Mouse (Mus musculus) small intestine, adult 2 months (tissue): ENCODE results near the gene Sap30bp.

Experiments used
- CTCF ChIP-seq: fragments of 200-500 bp; IDR thresholded peaks from 2 replicates; pipeline ENCODE4 v1.5.1; 2012; ENCODE audit warnings: low read depth, mild to moderate bottlenecking, control low read depth, inconsistent platforms, low read length, moderate library complexity, mixed read lengths; ENCODE audit not compliant: insufficient replicate concordance, insufficient read length; ENCODE audit errors: extremely low read depth
- POLR2A ChIP-seq: fragments of 200-500 bp; IDR thresholded peaks from 2 replicates; pipeline ENCODE4 v1.6.1; 2012; ENCODE audit warnings: low read depth, mild to moderate bottlenecking, control low read depth, inconsistent platforms, low read length, moderate library complexity

GRCm38 (mm10) chr11:115929818-115930217, 3.3 kb upstream of the Sap30bp start:
- TF ChIP-seq POLR2A (no peak), CTCF (no peak)
